Mouse (Mus musculus): ENCODE data around the gene Gpr176.

GRCm38 (mm10) chr2:118343897-118344296 is 29.3 kb downstream of the Gpr176 start:
- TF ChIP-seq CTCF (IDR thresholded peaks at IDR 0.05; ENCODE audit: low read depth, low read length) (no peak), POLR2A (IDR thresholded peaks at IDR 0.05; ENCODE audit: insufficient read depth, low read length) (no peak)
